Mouse (Mus musculus): ENCODE results near the gene Cd37.

DNA sequence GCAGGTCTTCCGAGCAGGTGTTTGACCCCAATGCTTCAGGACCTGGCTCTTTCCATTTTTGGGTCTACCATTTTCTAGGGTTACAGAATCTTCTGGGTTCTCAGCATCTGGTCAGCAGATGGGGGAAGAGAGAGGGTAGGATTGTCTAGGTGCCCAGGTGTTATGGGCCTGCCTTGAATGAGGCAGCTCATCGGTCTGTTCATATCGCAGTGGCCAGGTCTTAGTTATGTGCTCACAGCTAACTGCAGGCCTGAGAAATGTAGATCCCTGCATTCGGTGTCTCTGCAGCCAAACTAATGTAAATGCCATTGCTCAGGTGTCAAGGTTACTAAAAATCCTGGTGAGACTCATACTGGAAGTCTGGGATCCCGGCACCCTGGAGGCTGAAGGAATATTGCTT, 12.5 kb downstream of the Cd37 start:
- TF ChIP-seq POLR2A (IDR thresholded peaks at IDR 0.05; ENCODE audit: low read depth, low read length) (no peak), CTCF (IDR thresholded peaks at IDR 0.05; ENCODE audit: extremely low read depth, insufficient read length, insufficient replicate concordance, low read depth, low read length) (no peak)

Data from small intestine, adult 2 months (tissue).